In the genomic region with DNA sequence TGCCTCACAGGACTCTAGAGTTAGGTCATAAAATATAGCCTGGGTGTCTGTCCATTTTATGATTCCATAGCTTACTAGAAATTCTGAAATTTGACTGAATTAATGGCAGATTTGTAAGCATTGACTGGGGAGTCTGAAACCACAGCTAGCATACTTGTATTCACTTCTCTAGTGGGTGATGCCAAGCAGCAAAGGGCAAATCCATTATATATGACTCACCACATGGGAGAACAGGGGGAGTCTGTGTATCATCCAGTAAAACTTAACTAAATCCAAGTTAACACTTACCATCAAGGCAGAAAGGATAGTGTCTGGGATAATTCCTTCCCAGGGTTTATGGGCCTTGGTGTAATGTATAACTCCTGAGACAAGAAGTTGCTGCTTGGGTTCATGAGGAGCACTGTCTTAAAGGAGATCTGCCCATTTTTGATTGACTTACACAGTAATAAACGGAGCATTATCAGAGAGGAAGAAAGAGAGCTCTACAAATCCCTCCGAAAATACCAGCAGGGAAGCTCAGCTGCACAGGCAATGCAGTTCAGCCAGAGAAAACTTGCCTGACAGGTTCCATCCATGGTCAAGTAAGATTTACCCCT, we compare ENCODE assay signal across 22 mouse cellular contexts. TPM values are rescaled to one million over a fixed set of nuclear protein-coding genes. Genes with fewer than 3 reads are reported as not detected.
DNase-seq lines count a peak whose midpoint lies in the region; ATAC-seq and TF ChIP-seq lines count a peak whose summit lies in the region.
"Had no signal": no experiment of that assay in that cellular context is flagged by ENCODE, and none has a peak within 500 bp of the region (broad histone marks: within the 10 kb centered on the region; RNA-seq: fewer than 3 reads in every experiment).

No protein-coding gene starts in this region.

- no peaks in the 10 kb centered on the region for H3K9me3 ChIP-seq in intestine, embryonic 14.5 days (ENCODE audit: control insufficient read depth, low read length)
- H3K9me3 ChIP-seq in intestine, postnatal 0 days (ENCODE audit: control insufficient read depth): no peaks in the 10 kb centered on the region
- H3K9me3 ChIP-seq: forebrain, embryonic 12.5 days; heart, embryonic 12.5 days; hindbrain, embryonic 15.5 days had no signal

- ATAC-seq in intestine, embryonic 14.5 days (replicated peaks; ENCODE audit: low FRiP score, low TSS enrichment, low read depth): peak; percentile 84
- no peak for ATAC-seq in intestine, postnatal 0 days
- ATAC-seq: forebrain, embryonic 16.5 days had no signal

- H3ac ChIP-seq in C2C12 (ENCODE audit: control insufficient read depth, insufficient read length, low read depth): no peak overlapping the region

- TF ChIP-seq CTCF in intestine, postnatal 0 days (IDR thresholded peaks at IDR 0.05; ENCODE audit: low read depth): no peak
- TF ChIP-seq CTCF in C2C12 (IDR thresholded peaks at IDR 0.05; ENCODE audit: control insufficient read depth, insufficient read depth, insufficient read length): no peak
- no peak for TF ChIP-seq CTCF in olfactory bulb, adult 2 months (IDR thresholded peaks at IDR 0.05; ENCODE audit: insufficient read depth, low read depth, low read length)

- H3K36me3 ChIP-seq in intestine, embryonic 14.5 days (ENCODE audit: control insufficient read depth, insufficient read depth, low read length): no peaks in the 10 kb centered on the region
- no peaks in the 10 kb centered on the region for H3K36me3 ChIP-seq in intestine, postnatal 0 days (ENCODE audit: control insufficient read depth, insufficient read depth)
- no peaks in the 10 kb centered on the region for H3K36me3 ChIP-seq in C2C12 (ENCODE audit: control insufficient read depth, insufficient read depth)
- H3K36me3 ChIP-seq: embryonic facial prominence, embryonic 13.5 days; forebrain, embryonic 12.5 days; heart, embryonic 12.5 days; hindbrain, embryonic 15.5 days had no signal

- H3K27ac ChIP-seq in intestine, embryonic 14.5 days (ENCODE audit: low read depth): no peak overlapping the region
- H3K27ac ChIP-seq in intestine, postnatal 0 days (ENCODE audit: low read depth, low read length): no peak overlapping the region
- peak overlapping the region; percentile 88 for H3K27ac ChIP-seq in olfactory bulb, adult 2 months (ENCODE audit: insufficient read depth, low read depth, low read length)
- H3K27ac ChIP-seq: embryonic facial prominence, embryonic 13.5 days; forebrain, embryonic 12.5 days; heart, adult 2 months; hindbrain, embryonic 15.5 days had no signal

- H3K4me2 ChIP-seq in intestine, embryonic 14.5 days (ENCODE audit: low read length): no peak overlapping the region
- H3K4me2 ChIP-seq in intestine, postnatal 0 days (replicated peaks; ENCODE audit: low read depth): no peak overlapping the region
- H3K4me2 ChIP-seq: embryonic facial prominence, embryonic 13.5 days; forebrain, embryonic 12.5 days; heart, embryonic 12.5 days; hindbrain, embryonic 15.5 days had no signal

- TF ChIP-seq POLR2A in olfactory bulb, adult 2 months (IDR thresholded peaks at IDR 0.05; ENCODE audit: insufficient read depth, low read depth, low read length): no peak

- DNase-seq in intestine, embryonic 14.5 days (ENCODE audit: low spot score): no peak
- peak; percentile 45 for DNase-seq in brain, adult 2 months (ENCODE audit: low read depth, low spot score)
- no peak for DNase-seq in kidney, postnatal 14 days
- no peak for DNase-seq in cerebellum, adult 8-10 months
- DNase-seq: adrenal gland, adult 8-10 months; adrenal gland, postnatal 36 days; B cell, adult 2 months; cerebellum, adult 11 months; cerebellum, adult 9-10 months; cerebellum, postnatal 36 days; embryo, embryonic 11 days; gastrocnemius, postnatal 10 days; heart, adult 2 months; kidney, adult 2 months had no signal

- H3K4me3 ChIP-seq in intestine, embryonic 14.5 days (ENCODE audit: low read depth, low read length): no peak overlapping the region
- no peak overlapping the region for H3K4me3 ChIP-seq in intestine, postnatal 0 days (ENCODE audit: low read depth, low read length)
- no peak overlapping the region for H3K4me3 ChIP-seq in C2C12 (ENCODE audit: insufficient read depth, poor library complexity, severe bottlenecking)
- H3K4me3 ChIP-seq in olfactory bulb, adult 2 months (ENCODE audit: insufficient read depth, low read depth, low read length): no peak overlapping the region
- H3K4me3 ChIP-seq: embryonic facial prominence, embryonic 13.5 days; forebrain, embryonic 12.5 days; heart, adult 2 months; heart, embryonic 12.5 days; hindbrain, embryonic 15.5 days had no signal

- 54% methylated on average over 2 of the region's 2 CpGs for WGBS in intestine, embryonic 14.5 days
- 28% methylated on average over 2 of the region's 2 CpGs for WGBS in intestine, postnatal 0 days
- WGBS in olfactory bulb, adult 2 months: 38% methylated on average over 2 of the region's 2 CpGs

- H3K27me3 ChIP-seq in intestine, embryonic 14.5 days (replicated peaks; ENCODE audit: control insufficient read depth, insufficient read depth, low read length): no peaks in the 10 kb centered on the region
- no peaks in the 10 kb centered on the region for H3K27me3 ChIP-seq in intestine, postnatal 0 days (replicated peaks; ENCODE audit: control insufficient read depth, insufficient read depth, low read length)
- no peaks in the 10 kb centered on the region for H3K27me3 ChIP-seq in C2C12 (ENCODE audit: control insufficient read depth, insufficient read depth, insufficient read length)
- H3K27me3 ChIP-seq: embryonic facial prominence, embryonic 13.5 days; forebrain, embryonic 12.5 days; hindbrain, embryonic 15.5 days had no signal

- H3K79me2 ChIP-seq in C2C12 (ENCODE audit: control insufficient read depth, insufficient read depth): no peaks in the 10 kb centered on the region

- H3K79me3 ChIP-seq in C2C12 (ENCODE audit: low read depth): no peaks in the 10 kb centered on the region

- no peak overlapping the region for H3K9ac ChIP-seq in intestine, embryonic 14.5 days (ENCODE audit: low read length)
- H3K9ac ChIP-seq in intestine, postnatal 0 days (ENCODE audit: low read depth, low read length): no peak overlapping the region
- H3K9ac ChIP-seq: embryonic facial prominence, embryonic 13.5 days; forebrain, embryonic 12.5 days; heart, embryonic 12.5 days; hindbrain, embryonic 15.5 days had no signal

- H3K4me1 ChIP-seq in intestine, embryonic 14.5 days (replicated peaks; ENCODE audit: control insufficient read depth, insufficient read depth, low read length): no peaks in the 10 kb centered on the region
- H3K4me1 ChIP-seq in intestine, postnatal 0 days (replicated peaks; ENCODE audit: control insufficient read depth, insufficient read depth, low read length): no peaks in the 10 kb centered on the region
- H3K4me1 ChIP-seq in olfactory bulb, adult 2 months (ENCODE audit: control insufficient read depth, insufficient read depth, low read length): peaks cover 8% of the 10 kb centered on the region; the same call in 1 of the 2 replicates
- H3K4me1 ChIP-seq: hindbrain, embryonic 15.5 days had no signal

TF ChIP-seq in C2C12, 6 proteins besides CTCF, POLR2A, EP300 and RAD21:
- TF ChIP-seq FOSL1 (IDR thresholded peaks at IDR 0.05; ENCODE audit: insufficient read depth, low read length, poor library complexity, severe bottlenecking) (peak; percentile 6), MYOG (IDR thresholded peaks at IDR 0.05; ENCODE audit: control insufficient read depth, extremely low read depth, insufficient read length) (no peak)

RNA-seq across cellular contexts. Expression of a gene that starts 27.6 kb away (rescaled TPM):
- 11.6 and 13.6 TPM in 2 replicates for polyA plus RNA-seq in intestine, embryonic 14.5 days (2014; fragmentation: Nextera tagmentation; extraction: Ambion mirVana)
- 17.8 and 20.5 TPM in 2 replicates for polyA plus RNA-seq in intestine, postnatal 0 days (2015; fragmentation: Nextera tagmentation; extraction: Ambion mirVana)
- 12.6 TPM for polyA plus RNA-seq in C2C12 (2012; fragmentation: generic; extraction: Trizol)
- not detected in 2 replicates for polyA plus RNA-seq in olfactory bulb, adult 2 months (2012; ENCODE audit: insufficient read depth, insufficient read length, low replicate concordance, missing spikeins)
- polyA plus RNA-seq: forebrain, embryonic 12.5 days had no signal
